Mouse (Mus musculus) C2C12 (cell line): ENCODE measurements at regions not wholly inside any gene's neighbourhood (a gene's known extent, or its start where the extent isn't known, plus 50 kb on each side); places are given as distances from the start of the nearest gene placed in this dataset.

Experiments used
- H3K27me3 ChIP-seq: one replicate; pipeline ENCODE4 v1.6.1; 2011; ENCODE audit not compliant: control insufficient read depth, insufficient read depth, insufficient read length
- H3K36me3 ChIP-seq: one replicate; pipeline ENCODE4 v1.6.1; 2011; ENCODE audit not compliant: control insufficient read depth, insufficient read depth
- H3K4me3 ChIP-seq: one replicate; pipeline ENCODE4 v1.5.1; 2011; ENCODE audit warnings: mild to moderate bottlenecking, control low read depth; ENCODE audit not compliant: poor library complexity, insufficient read depth, severe bottlenecking
- H3K79me2 ChIP-seq: one replicate; pipeline ENCODE4 v1.6.1; 2011; ENCODE audit not compliant: control insufficient read depth, insufficient read depth
- H3K79me3 ChIP-seq: one replicate; pipeline ENCODE4 v1.6.1; 2011; ENCODE audit warnings: low read depth, control low read depth
- H3ac ChIP-seq: one replicate; pipeline ENCODE3; 2011; ENCODE audit warnings: low read depth; ENCODE audit not compliant: control insufficient read depth, insufficient read length
- CEBPB ChIP-seq: IDR thresholded peaks from one replicate; pipeline ENCODE4 v1.6.1; 2011; ENCODE audit warnings: low read depth, mild to moderate bottlenecking, control low read depth, moderate library complexity
- CTCF ChIP-seq: IDR thresholded peaks from one replicate; pipeline ENCODE4 v1.5.1; 2011; ENCODE audit not compliant: control insufficient read depth, insufficient read depth, insufficient read length
- FOSL1 ChIP-seq: IDR thresholded peaks from one replicate; pipeline ENCODE4 v1.8.0; 2011; ENCODE audit warnings: mild to moderate bottlenecking, low read length; ENCODE audit not compliant: poor library complexity, insufficient read depth, severe bottlenecking
- MAX ChIP-seq: IDR thresholded peaks from one replicate; pipeline ENCODE4 v1.6.1; 2011; ENCODE audit warnings: mild to moderate bottlenecking, control low read depth
- MYOD1 ChIP-seq: IDR thresholded peaks from one replicate; pipeline ENCODE4 v1.6.1; 2011; ENCODE audit warnings: low read depth; ENCODE audit not compliant: control insufficient read depth, insufficient read length
- MYOG ChIP-seq: IDR thresholded peaks from one replicate; pipeline ENCODE4 v1.6.1; 2011; ENCODE audit not compliant: control insufficient read depth, insufficient read length; ENCODE audit errors: extremely low read depth
- USF1 ChIP-seq: IDR thresholded peaks from one replicate; pipeline ENCODE4 v1.6.1; 2011; ENCODE audit warnings: low read depth, mild to moderate bottlenecking, control low read depth, moderate library complexity

DNA sequence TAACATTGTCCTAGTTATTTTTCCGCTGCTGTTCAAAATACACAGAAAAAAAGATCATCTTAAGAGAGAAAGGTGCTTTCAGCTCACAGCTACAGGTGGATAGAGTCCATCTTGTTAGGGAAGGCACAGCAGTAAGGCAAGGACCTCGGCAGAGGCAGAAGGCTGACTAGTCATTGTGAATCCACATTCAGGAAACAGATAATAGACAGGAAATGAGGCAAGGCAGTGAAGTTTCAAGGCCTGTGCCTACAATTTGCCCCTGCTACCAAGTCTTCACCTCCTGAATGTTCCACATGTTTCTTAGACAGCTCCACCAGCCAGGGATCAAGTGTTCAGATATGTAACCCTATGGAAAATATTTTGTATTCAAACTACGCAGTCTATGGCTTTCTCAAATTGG lies 122.0 kb upstream of the Spaca1 start:
- Histone ChIP-seq H3K79me3 (no peaks in the 10 kb centered on the region), H3ac (no peak overlapping the region), H3K36me3 (no peaks in the 10 kb centered on the region), H3K27me3 (no peaks in the 10 kb centered on the region), H3K4me3 (no peak overlapping the region), H3K79me2 (no peaks in the 10 kb centered on the region)
- TF ChIP-seq CTCF (no peak), MYOD1 (no peak), FOSL1 (no peak), USF1 (no peak)

DNA sequence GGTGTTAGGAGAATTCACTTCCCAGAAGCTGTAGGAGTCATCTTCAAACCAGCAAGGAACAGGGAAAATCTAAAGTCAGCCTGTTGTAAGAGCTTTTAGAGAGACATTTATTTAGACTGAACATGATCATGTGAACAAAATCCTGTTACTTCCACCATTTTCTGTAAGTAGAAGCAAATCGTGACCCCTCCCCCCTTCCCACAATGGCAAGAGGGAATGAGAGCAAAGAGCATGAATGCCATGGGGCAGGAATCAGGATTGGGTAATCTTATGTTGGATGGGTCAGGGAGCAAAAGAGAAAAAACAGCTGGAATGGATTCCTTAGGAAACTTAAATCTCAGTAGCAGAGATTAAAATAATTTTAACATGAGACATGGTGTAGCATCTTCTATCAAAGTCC lies 127.4 kb upstream of the Spaca1 start:
- no peak for TF ChIP-seq CEBPB
- TF ChIP-seq MYOG = no peak
- no peak for TF ChIP-seq USF1
- TF ChIP-seq MYOD1 = no peak
- TF ChIP-seq MAX = no peak
- TF ChIP-seq CTCF = no peak
- TF ChIP-seq FOSL1 = no peak

DNA sequence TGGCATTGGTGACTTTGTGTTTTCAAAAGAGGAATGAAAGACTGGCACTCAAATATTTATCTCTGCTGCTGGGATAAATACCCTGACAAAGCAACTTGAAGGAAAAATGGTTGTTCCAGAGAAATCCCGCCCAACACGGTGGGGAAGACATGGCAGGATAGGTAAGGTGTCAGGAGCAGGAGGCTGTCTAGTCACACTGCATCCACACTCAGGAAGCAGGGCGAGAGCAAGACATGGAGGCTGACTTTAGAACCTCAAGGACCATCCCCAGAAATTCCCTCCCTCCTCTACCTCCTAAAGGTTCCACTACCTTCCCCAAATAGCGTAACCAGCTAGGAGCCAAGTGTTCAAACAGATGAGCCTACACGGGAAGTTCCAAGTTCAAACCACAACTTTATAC lies 136.5 kb upstream of the Spaca1 start:
- H3K36me3 ChIP-seq = no peaks in the 10 kb centered on the region
- no peak overlapping the region for H3ac ChIP-seq
- H3K79me2 ChIP-seq = no peaks in the 10 kb centered on the region
- no peak for TF ChIP-seq CTCF
- TF ChIP-seq CEBPB = no peak
- TF ChIP-seq MAX = no peak
- TF ChIP-seq FOSL1 = no peak
- no peak for TF ChIP-seq MYOD1
- TF ChIP-seq MYOG = no peak
- no peak for TF ChIP-seq USF1
- no peaks in the 10 kb centered on the region for H3K27me3 ChIP-seq
- H3K79me3 ChIP-seq = no peaks in the 10 kb centered on the region
- H3K4me3 ChIP-seq = no peak overlapping the region

More for the DNA sequence above, 127.4 kb upstream of the Spaca1 start:
- Histone ChIP-seq H3K27me3 (no peaks in the 10 kb centered on the region), H3ac (no peak overlapping the region), H3K4me3 (no peak overlapping the region), H3K36me3 (no peaks in the 10 kb centered on the region), H3K79me3 (no peaks in the 10 kb centered on the region), H3K79me2 (no peaks in the 10 kb centered on the region)

DNA sequence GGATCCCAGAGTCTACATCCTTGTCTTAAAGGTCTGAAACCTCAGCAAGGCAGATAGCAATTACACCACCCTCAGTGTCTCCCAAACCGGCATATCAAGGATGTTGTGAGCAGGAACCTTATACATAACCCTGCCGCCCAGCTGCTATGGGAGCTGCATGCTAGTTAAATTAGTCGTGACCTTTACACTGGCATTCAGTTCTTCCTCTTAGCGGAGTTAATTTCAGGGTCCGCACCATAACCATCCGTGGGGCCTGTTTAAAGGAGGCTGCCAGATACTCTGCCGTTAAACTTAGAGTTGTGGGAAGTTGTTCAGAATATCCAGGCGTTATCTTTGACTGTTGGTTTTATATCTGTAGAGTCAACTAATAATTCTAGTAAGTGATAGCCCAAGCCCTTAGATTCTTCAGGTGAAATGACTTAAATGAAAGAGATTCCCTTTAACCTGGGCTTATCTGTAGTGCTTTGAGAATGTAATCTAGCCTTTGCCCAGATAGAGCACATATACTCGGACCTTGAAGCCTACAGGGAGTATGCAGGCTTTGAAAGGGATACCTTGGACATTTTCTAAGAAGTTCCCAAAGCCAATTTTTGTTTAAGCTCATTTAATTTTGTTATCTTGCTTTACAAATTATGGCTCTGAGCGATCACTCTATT lies 153.3 kb upstream of the Spaca1 start:
- H3ac ChIP-seq = no peak overlapping the region
- no peaks in the 10 kb centered on the region for H3K36me3 ChIP-seq
- TF ChIP-seq MYOD1 = no peak
- no peak for TF ChIP-seq MYOG
- no peaks in the 10 kb centered on the region for H3K27me3 ChIP-seq
- no peaks in the 10 kb centered on the region for H3K79me2 ChIP-seq
- no peak overlapping the region for H3K4me3 ChIP-seq
- H3K79me3 ChIP-seq = no peaks in the 10 kb centered on the region

DNA sequence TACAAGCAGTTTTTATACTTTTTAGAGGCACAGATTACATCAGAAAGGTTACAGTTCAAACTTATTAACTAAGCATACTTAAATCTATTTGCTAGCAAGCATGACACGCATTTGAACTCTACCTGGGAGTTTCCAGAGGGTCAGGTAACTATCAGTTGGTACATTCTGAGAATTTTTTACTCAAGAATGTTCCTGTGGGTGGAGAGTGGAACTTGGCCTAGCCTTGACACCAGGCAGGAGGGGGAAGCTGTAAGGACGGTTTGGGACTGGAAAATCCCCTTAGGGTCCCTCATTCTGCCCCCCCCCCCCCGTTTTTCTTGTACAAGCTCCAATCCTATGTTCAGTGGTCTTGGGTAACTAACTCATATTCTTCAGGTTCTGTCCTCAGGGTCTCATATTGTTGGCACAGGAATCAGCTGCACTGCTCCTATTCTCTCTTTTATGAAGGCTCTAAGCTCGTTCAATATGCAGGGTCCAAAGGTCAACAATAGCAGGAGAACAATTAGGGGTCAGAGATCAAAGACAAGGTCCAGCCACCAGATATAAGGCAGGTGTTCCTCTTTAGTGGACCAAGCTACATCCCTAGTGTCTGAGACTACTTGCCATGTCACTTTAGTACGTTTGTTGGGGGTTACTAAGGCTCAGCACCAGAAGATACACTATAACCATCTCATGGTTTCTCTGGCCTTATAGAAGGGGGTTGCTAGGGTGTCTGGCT lies 159.3 kb upstream of the Spaca1 start:
- H3K27me3 ChIP-seq = no peaks in the 10 kb centered on the region
- H3K36me3 ChIP-seq = no peaks in the 10 kb centered on the region
- no peak overlapping the region for H3ac ChIP-seq
- H3K79me3 ChIP-seq = no peaks in the 10 kb centered on the region
- TF ChIP-seq MYOD1 (no peak), MAX (no peak), CEBPB (no peak), CTCF (no peak), MYOG (no peak), USF1 (no peak), FOSL1 (no peak)
- H3K79me2 ChIP-seq = no peaks in the 10 kb centered on the region
- H3K4me3 ChIP-seq = no peak overlapping the region

DNA sequence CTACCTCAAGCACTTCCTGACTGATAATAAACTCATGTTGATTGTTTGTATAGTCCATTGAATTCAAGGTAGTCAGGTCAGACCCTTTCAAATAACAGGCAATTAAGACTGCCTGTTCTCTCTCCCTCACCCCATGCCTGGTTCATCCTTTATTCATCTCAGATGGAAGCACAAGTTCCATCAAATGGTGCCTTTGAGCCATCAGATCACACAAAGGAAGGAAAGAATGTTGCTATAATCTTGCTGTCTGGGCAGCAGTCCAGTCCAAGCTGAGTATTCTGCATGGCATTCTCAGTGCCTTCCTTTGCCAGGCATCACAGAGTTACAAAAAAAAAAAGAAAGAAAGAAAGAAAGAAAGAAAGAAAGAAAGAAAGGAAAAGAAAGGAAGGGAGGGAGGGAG lies 163.7 kb upstream of the Spaca1 start:
- Histone ChIP-seq H3K36me3 (no peaks in the 10 kb centered on the region), H3K27me3 (no peaks in the 10 kb centered on the region)
- no peak for TF ChIP-seq FOSL1

More for the DNA sequence above, 163.7 kb upstream of the Spaca1 start:
- H3K79me3 ChIP-seq = no peaks in the 10 kb centered on the region
- H3ac ChIP-seq = no peak overlapping the region
- H3K4me3 ChIP-seq = no peak overlapping the region
- no peaks in the 10 kb centered on the region for H3K79me2 ChIP-seq
